Mouse (Mus musculus): Measurements from ENCODE around the gene Rpap1.

Rpap1 gene

GRCm38 (mm10) chr2:119799181-119799960 lies 12.0 kb upstream of the Rpap1 start:
- DNase-seq (ENCODE audit: low spot score) = no peak

GRCm38 (mm10) chr2:119798246-119798927 lies 11.1 kb upstream of the Rpap1 start:
- DNase-seq (ENCODE audit: low spot score) = peak; percentile 23

GRCm38 (mm10) chr2:119797279-119797783 lies 10.0 kb upstream of the Rpap1 start, which contains the start of gene Tyro3:
Gene Tyro3 (plus strand): TSS chr2:119797733.
- no peak for DNase-seq (ENCODE audit: low spot score)

- no peak for DNase-seq (ENCODE audit: low spot score)
Observed at GRCm38 (mm10) chr2:119789996-119790395, 2.7 kb upstream of the Rpap1 start.

- DNase-seq (ENCODE audit: low spot score) = no peak
Observed at GRCm38 (mm10) chr2:119767246-119767645, 20.1 kb downstream of the Rpap1 start.

- no peak for DNase-seq (ENCODE audit: low spot score)
Observed at GRCm38 (mm10) chr2:119763924-119764323, 23.4 kb downstream of the Rpap1 start.

- DNase-seq (ENCODE audit: low spot score) = no peak
Observed at GRCm38 (mm10) chr2:119762276-119762675, 25.1 kb downstream of the Rpap1 start.

GRCm38 (mm10) chr2:119760251-119760650 lies 27.1 kb downstream of the Rpap1 start, which contains the start of gene Ltk:
Gene Ltk (minus strand): TSS chr2:119760431.
- no peak for DNase-seq (ENCODE audit: low spot score)

- DNase-seq (ENCODE audit: low spot score) = no peak
Observed at GRCm38 (mm10) chr2:119758844-119759835, 28.2 kb downstream of the Rpap1 start.

- no peak for DNase-seq (ENCODE audit: low spot score)
Observed at GRCm38 (mm10) chr2:119758101-119758843, 29.1 kb downstream of the Rpap1 start.

- DNase-seq (ENCODE audit: low spot score) = no peak
Observed at GRCm38 (mm10) chr2:119757601-119758100, 29.7 kb downstream of the Rpap1 start.

- no peak for DNase-seq (ENCODE audit: low spot score)
Observed at GRCm38 (mm10) chr2:119749260-119749659, 38.1 kb downstream of the Rpap1 start.

- no peak for DNase-seq (ENCODE audit: low spot score)
Observed at GRCm38 (mm10) chr2:119747554-119747953, 39.8 kb downstream of the Rpap1 start.

- no peak for DNase-seq (ENCODE audit: low spot score)
Observed at GRCm38 (mm10) chr2:119745281-119745680, 42.1 kb downstream of the Rpap1 start.

GRCm38 (mm10) chr2:119744163-119745111 lies 42.9 kb downstream of the Rpap1 start:
- DNase-seq (ENCODE audit: low spot score) = peak; percentile 57

GRCm38 (mm10) chr2:119743808-119744162 lies 43.6 kb downstream of the Rpap1 start:
- no peak for DNase-seq (ENCODE audit: low spot score)

GRCm38 (mm10) chr2:119743176-119743807 lies 44.0 kb downstream of the Rpap1 start:
- no peak for DNase-seq (ENCODE audit: low spot score)

- peak; percentile 31 for DNase-seq (ENCODE audit: low spot score)
Observed at GRCm38 (mm10) chr2:119742461-119743175, 44.7 kb downstream of the Rpap1 start.

Data from c-Kit-positive CD71-positive TER-119-positive erythroid progenitor cells, embryonic 14.5 days (primary cell).